Mouse (Mus musculus) testis, adult 2 months (tissue): ENCODE measurements at regions not wholly inside any gene's neighbourhood (a gene's known extent, or its start where the extent isn't known, plus 50 kb on each side); places are given as distances from the start of the nearest gene placed in this dataset.

Experiments used
- CTCF ChIP-seq: fragments of 200-500 bp; IDR thresholded peaks from 2 replicates; pipeline ENCODE4 v1.5.1; 2012; ENCODE audit warnings: low read depth, mild to moderate bottlenecking, inconsistent platforms, low read length, moderate library complexity; ENCODE audit not compliant: control insufficient read depth, insufficient read depth, insufficient replicate concordance
- POLR2A ChIP-seq: fragments of 200-500 bp; IDR thresholded peaks from 2 replicates; pipeline ENCODE4 v1.6.1; 2012; ENCODE audit warnings: low read depth, mild to moderate bottlenecking, inconsistent platforms, low read length, moderate library complexity; ENCODE audit not compliant: control insufficient read depth

DNA sequence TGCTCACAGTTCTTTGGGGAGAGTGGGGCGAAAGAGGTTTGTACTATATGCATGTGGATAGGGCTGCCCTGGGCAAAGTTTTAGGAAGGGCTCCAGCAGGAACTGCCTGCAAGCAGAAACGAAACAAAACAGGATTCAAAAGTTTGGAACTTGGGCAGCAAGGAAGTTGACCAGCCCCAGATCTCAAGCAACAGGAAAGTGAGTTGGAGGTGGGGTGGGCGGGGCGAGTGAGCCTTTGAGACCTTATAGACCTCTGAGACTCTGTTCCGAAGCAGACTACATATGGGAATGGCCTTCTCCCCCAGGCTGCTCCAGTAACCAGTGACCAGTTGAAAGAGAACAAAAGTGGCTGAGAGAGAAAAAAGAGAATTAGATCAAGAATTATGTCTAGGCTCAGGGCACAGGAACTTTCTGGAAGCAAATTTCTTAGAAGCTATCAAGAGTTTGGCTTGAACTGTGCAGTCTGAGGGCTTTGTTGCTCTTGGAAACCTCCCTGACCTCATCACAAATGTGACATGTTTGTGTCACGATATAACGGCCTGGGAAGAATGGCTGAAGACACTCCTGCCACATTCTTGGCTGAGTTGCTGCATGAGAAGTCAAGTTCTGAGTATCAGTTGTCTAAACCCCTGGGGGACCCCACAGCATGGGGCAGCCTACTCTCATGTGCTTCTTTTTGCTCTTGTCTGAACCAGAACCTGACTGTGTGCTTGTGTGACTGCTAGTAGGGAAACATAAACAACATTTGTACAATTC lies 156.4 kb downstream of the Tmx1 start:
- TF ChIP-seq POLR2A (no peak), CTCF (no peak)
